Comparison of ENCODE assay signal across 9 mouse cellular contexts in the genomic region with DNA sequence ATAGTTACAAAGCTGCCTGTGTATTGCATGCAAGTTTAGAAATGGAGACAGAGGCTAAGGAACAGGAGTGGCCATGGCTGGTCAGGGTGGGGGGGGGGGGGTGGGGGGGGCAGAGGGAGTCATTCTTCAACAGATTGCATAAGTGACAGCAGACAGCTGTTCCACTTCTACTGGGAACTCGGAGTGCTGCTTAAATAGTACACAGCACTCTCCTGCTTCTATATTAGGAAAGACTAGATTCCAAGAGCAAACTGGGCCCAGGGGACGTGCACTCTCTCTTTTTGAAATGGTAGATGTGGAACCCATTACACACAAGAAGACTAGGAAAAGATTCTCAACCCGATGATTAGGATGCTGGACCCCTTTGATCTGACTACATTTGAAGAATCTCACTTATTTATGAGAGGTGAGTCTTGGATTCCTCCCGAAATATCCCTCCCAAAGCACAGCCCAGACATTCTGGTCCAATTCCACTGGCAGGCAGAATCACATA. TPM values are rescaled to one million over a fixed set of nuclear protein-coding genes. Genes with fewer than 3 reads are reported as not detected.
A peak's percentile ranks its signal among the peaks of the same experiment; 100 is the strongest.
DNase-seq lines count a peak whose midpoint lies in the region; ATAC-seq and TF ChIP-seq lines count a peak whose summit lies in the region.
"Had no signal": no experiment of that assay in that cellular context is flagged by ENCODE, and none has a peak within 500 bp of the region (broad histone marks: within the 10 kb centered on the region; RNA-seq: fewer than 3 reads in every experiment).

A gene (plus strand): TSS at position 269 of the 493 bp plus-strand sequence.

- no peaks in the 10 kb centered on the region for H3K9me3 ChIP-seq in limb, embryonic 13.5 days

- TF ChIP-seq CTCF in layer of hippocampus, adult 2 months (conservative IDR thresholded peaks at IDR 0.05) = no peak

- H3K9ac ChIP-seq in limb, embryonic 13.5 days = 0 out of 2 replicates have a peak within 1 kb of the TSS, but pooled peaks have one; percentile 43

- H3K36me3 ChIP-seq in limb, embryonic 13.5 days = peaks cover 33% of the 10 kb centered on the region
- H3K36me3 ChIP-seq: G1E had no signal

- 23% methylated on average over 4 of the region's 4 CpGs for WGBS in limb, embryonic 13.5 days

- H3K27ac ChIP-seq in layer of hippocampus, adult 2 months = peak within 1 kb of the TSS; percentile 63
- peak within 1 kb of the TSS; percentile 59; the same call in 1 of the 2 replicates for H3K27ac ChIP-seq in limb, embryonic 13.5 days

- H3K4me1 ChIP-seq in limb, embryonic 13.5 days = peaks cover 20% of the 10 kb centered on the region

- peak within 1 kb of the TSS; percentile 42 for H3K4me2 ChIP-seq in limb, embryonic 13.5 days (replicated peaks)

- no peaks in the 10 kb centered on the region for H3K27me3 ChIP-seq in limb, embryonic 13.5 days

- peak in 1 of 2 experiments; percentile 10 for DNase-seq in layer of hippocampus, adult 2 months (ENCODE audit: low spot score in 2 of 2)
- DNase-seq in layer of hippocampus, postnatal 25 days (ENCODE audit: extremely low spot score in 1 of 2, low spot score in 1 of 2) = no peak
- DNase-seq in embryo, embryonic 11.5 days (ENCODE audit: low read depth, low spot score) = peak; percentile 11
- DNase-seq in heart, postnatal 10 days = peak; percentile 80
- no peak for DNase-seq in Muller cell, postnatal 12 days (ENCODE audit: inconsistent ontology term)
- no peak for DNase-seq in cerebellum, adult 9-10 months
- no peak for DNase-seq in cerebellum, postnatal 14 days

- intact Hi-C loops in heart, postnatal 10 days (cut with DNase I) = loop anchor here (2.0 kb wide), 1 partner anchor 18 kb away; no protein-coding TSS in a partner anchor

- H3K4me3 ChIP-seq in layer of hippocampus, adult 2 months = no peak within 1 kb of the TSS
- H3K4me3 ChIP-seq in limb, embryonic 13.5 days = no peak within 1 kb of the TSS

- ATAC-seq in limb, embryonic 13.5 days (ENCODE audit: low FRiP score, low read depth) = peak; percentile 72

RNA-seq across cellular contexts. Expression of the gene that starts here (rescaled TPM):
- total RNA-seq in layer of hippocampus, adult 2 months (2021) = not detected
- not detected for total RNA-seq in layer of hippocampus, postnatal 25 days (2021)
- total RNA-seq in heart, postnatal 10 days (2021) = under 1 TPM; 0.07 to 0.36 TPM
- polyA plus RNA-seq in limb, embryonic 13.5 days (2015; fragmentation: Nextera tagmentation; extraction: Ambion mirVana) = 0.10 and 0.13 TPM in 2 replicates
- polyA plus RNA-seq: G1E had no signal

Comparison
In these comparisons a context has a peak if more than half of its experiments do, and no peak if none do; other contexts are left out.
1. Peak in DNase-seq in heart, postnatal 10 days; RNA of the gene not detected or under 1 TPM.
2. Peak in ATAC-seq, H3K27ac ChIP-seq, H3K9ac ChIP-seq and H3K4me2 ChIP-seq in limb, embryonic 13.5 days; RNA of the gene not detected or under 1 TPM.